Mouse (Mus musculus) c-Kit-positive CD71-positive TER-119-negative erythroid progenitor cells, embryonic 14.5 days (primary cell): ENCODE results near the gene Chsy1.

Experiments used
- DNase-seq: peaks from one replicate; pipeline ENCODE4 v3.0.0-alpha.2; 2013; ENCODE audit warnings: low read depth

Chsy1 gene

GRCm38 (mm10) chr7:66109855-66110635, 730 bp downstream of the Chsy1 start:
- DNase-seq: no peak

GRCm38 (mm10) chr7:66110636-66111112, 1.4 kb downstream of the Chsy1 start:
- DNase-seq: no peak

GRCm38 (mm10) chr7:66111211-66111610, 1.9 kb downstream of the Chsy1 start:
- no peak for DNase-seq

- DNase-seq: peak; percentile 76
Observed at GRCm38 (mm10) chr7:66113561-66113960, 4.2 kb downstream of the Chsy1 start.

DNA sequence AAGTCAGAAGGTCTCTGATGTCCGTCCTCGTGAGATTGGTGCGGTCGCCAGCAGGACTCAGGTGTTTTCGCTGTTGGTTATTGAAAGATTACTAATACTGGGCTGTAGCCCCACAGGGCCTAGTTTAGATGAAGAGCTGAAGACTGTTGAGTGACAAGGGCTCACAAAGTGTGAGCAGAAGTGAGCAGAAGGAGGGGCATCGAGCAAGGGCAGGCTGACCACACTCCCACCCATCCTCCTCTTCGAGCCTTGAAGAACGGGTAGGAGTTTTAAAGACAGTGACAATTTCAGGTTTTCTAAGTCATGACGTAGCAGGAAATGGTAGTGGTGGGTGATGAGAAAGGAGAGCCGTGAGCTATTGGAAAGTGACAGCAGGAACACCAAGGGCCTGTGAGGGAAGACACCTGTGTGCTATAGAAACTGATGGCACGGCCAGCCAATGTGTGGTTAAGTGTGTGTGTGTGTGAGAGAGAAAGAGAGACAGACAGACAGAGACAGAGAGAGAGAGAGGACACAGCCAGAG, 6.6 kb downstream of the Chsy1 start:
- no peak for DNase-seq

GRCm38 (mm10) chr7:66116906-66117482, 7.7 kb downstream of the Chsy1 start:
- DNase-seq: no peak

- no peak for DNase-seq
Observed at GRCm38 (mm10) chr7:66118046-66118445, 8.7 kb downstream of the Chsy1 start.

DNA sequence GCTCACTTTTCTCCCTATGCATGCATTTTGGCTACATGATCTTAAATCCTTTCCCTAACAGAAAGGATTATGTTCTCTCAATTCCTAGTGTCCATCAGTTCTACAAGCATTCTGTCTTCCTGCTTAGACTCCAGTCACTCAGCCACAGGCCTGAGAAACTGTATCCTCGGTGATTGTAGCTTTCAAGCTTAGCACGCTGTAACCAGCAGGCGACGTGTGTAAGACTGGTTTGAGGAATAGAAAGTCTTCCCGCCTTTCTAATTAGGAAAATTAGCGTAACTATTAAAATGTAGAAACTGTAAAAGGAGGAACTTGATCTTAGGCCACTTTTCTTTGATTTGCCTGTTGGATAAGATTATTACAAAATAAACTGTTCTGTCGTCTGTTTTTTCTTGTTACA, 9.5 kb downstream of the Chsy1 start:
- no peak for DNase-seq

DNA sequence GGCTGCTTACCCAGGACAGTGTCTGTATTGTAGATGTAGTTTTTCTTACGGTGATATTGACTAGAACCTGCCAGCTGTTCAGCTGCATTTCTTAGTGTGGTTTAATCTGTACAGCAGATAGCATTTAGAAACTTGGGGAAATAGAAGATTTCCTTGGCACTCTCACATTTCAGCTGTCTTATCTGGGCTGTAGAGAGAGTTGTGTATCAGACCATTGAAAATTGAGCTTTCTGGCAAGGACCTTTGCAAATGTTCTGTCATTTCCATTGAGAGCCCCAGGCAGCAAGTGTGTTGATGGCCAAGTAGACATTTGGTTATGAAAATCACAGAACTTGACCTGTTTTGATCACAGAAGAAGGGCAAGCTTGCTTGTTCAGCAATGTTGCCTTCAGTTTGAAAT, 10.8 kb downstream of the Chsy1 start:
- no peak for DNase-seq

GRCm38 (mm10) chr7:66120702-66121396, 11.5 kb downstream of the Chsy1 start:
- DNase-seq: no peak

DNA sequence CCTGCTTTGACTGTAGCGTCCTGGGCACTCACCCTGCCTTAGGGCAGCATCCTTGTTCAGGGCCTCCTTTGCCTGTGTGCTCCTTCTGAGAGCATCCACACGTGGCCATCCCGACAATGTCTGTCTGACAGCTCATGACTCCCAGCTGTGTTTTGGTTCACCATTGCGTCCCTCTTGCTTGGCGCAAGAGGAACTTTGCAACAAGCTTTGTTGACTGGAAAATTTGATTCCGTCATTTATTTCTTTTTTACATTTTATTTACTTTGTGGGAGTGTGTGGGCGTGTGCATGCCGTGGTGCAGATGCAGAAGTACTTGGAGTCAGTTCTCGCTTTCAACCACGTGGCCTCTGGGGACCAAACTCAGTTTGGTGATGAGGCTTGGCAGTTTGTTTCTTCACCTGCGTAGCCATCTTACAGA, 15.2 kb downstream of the Chsy1 start:
- no peak for DNase-seq

DNA sequence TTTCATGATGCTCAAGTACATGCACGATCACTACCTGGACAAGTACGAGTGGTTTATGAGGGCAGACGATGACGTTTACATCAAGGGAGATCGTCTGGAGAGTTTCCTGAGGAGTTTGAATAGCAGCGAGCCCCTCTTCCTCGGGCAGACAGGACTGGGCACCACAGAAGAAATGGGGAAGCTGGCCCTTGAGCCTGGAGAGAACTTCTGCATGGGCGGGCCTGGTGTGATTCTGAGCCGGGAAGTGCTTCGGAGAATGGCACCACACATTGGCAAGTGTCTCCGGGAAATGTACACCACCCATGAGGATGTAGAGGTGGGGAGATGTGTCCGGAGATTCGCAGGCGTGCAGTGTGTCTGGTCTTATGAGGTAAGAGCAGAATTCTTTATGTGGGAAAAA, 16.1 kb downstream of the Chsy1 start:
- DNase-seq: no peak

DNA sequence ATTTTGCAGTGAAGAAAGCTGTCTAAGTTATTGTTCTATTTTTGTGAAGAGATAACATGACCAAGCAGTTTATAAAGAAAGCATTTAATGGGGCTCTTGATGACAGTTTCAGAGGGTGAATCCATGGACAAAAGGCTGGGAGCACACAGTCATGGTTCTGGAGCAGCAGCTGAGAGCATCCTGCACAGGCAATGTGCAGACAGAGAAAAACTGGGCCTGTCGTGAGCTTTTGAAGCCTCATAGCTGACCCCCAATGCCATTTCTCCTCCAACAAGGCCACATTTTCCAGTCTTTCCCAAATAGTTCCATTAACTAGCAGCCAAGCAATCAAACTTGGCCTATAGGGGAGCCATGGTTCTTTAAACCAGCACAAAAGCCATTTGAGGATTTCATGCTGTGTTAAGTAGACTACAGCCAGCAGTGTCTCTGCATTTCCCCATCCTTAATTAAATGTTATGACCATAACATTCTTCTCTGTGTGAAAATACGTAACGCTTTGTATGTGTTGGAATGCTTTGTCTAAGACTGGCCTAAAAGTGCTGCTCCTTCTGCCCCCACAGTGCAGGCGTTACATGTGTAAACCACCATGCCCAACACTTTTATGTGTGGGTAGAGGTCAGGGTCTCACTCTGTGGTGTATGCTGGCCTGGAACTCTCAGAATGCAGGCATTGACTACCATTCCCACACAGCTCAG, 18.8 kb downstream of the Chsy1 start:
- no peak for DNase-seq

GRCm38 (mm10) chr7:66128857-66129256, 19.5 kb downstream of the Chsy1 start:
- DNase-seq: no peak

DNA sequence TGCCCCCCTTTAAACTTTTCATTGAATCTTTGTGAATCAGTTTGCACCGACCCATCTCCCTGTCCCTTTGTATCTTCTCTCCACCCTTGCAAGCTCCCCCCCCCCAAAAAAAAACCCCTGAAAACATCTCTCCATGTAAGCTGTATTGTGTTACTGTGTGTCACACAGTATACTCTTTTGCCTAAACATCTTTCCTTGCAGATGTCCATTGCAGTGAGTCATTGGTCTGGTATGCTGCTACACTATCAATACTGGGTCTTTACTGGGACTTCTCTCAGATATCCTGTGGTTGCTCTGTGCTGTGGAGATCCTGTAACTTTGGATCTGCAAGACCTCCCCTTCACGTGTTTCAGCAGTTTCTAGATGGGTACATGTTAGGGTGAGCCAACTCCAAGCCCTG, 21.0 kb downstream of the Chsy1 start:
- no peak for DNase-seq

DNA sequence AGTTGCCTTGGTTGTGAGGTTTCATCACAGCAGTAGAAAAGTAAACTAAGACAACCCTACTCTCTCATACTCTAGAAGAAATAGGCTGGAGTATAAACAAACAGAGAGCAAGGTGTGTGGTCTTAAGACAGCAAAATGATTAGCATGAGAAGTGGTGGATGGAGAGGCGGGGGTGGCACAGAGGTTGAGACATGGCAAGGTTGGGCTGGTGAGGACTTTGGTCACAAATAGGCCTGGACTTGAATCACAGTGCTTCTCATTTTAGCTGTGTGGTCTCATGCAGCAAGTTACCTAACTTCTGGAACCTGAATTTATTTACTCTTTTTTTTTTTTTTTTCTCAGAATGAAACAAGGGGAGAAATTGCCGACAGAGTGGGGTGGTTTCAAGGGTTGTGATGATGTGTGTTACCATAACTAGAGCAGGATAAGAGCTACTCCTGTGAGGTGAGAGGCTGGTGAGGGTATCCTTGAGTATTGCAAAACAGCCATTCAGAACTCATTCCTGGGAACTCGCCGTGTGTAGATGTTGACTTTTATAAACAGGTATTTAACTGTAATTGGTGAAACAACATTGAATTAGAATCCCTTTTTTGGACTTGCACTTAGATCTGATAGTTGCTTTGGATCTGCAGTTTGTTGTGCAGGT, 22.6 kb downstream of the Chsy1 start:
- DNase-seq: no peak

GRCm38 (mm10) chr7:66134154-66134553, 24.8 kb downstream of the Chsy1 start:
- DNase-seq: no peak

- DNase-seq: no peak
Observed at GRCm38 (mm10) chr7:66135644-66136043, 26.3 kb downstream of the Chsy1 start.

GRCm38 (mm10) chr7:66136187-66136586, 26.9 kb downstream of the Chsy1 start:
- no peak for DNase-seq

- DNase-seq: no peak
Observed at GRCm38 (mm10) chr7:66137309-66137708, 28.0 kb downstream of the Chsy1 start.

DNA sequence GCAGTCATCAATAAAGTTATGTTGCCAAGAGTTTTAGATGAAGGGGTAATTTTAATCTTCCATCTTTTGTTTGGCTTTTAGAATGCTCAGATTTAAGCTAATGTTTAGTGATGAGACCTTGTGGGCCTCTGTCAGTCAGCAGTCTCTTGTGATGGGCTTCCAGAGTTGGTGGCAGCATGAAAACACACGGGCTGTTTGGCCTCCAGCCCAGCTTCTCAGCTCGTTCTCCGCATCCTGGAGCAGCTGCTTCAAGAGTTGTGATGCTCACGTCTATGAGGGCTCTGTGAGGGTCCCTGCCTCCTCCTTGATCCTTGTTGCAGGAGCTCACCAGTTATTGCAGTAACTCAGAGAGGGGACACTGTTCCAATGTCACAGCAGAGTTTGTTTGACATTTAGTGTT, 29.0 kb downstream of the Chsy1 start:
- no peak for DNase-seq

GRCm38 (mm10) chr7:66138878-66139277, 29.6 kb downstream of the Chsy1 start:
- DNase-seq: no peak
